Mouse (Mus musculus) liver, embryonic 13.5 days (tissue): ENCODE results near the gene Hspb1. TPM values are rescaled to one million over a fixed set of nuclear protein-coding genes. Genes with fewer than 3 reads are reported as not detected.

Experiments used
- ATAC-seq: fragments of 200-750 bp; cut with Nextera tagmentation; 2 replicates; pipeline ENCODE4 v1.8.0; 2017; ENCODE audit warnings: low read depth, mild to moderate bottlenecking, moderate number of reproducible peaks, moderate library complexity
- DNase-seq: peaks from one replicate; pipeline ENCODE4 v3.0.0; 2022
- H3K27ac ChIP-seq: fragments of 300-500 bp; sonication (generic); 2 replicates; pipeline ENCODE4 v1.5.1; 2015; ENCODE audit warnings: moderate library complexity, mild to moderate bottlenecking, inconsistent platforms
- H3K27me3 ChIP-seq: fragments of 300-500 bp; sonication (generic); 2 replicates; pipeline ENCODE4 v1.6.1; 2015; ENCODE audit warnings: mild to moderate bottlenecking, inconsistent platforms
- H3K36me3 ChIP-seq: fragments of 300-500 bp; sonication (generic); 2 replicates; pipeline ENCODE4 v1.6.1; 2015; ENCODE audit warnings: mild to moderate bottlenecking, inconsistent platforms
- H3K4me1 ChIP-seq: fragments of 300-500 bp; sonication (generic); replicated peaks from 2 replicates; pipeline ENCODE4 v1.6.1; 2015; ENCODE audit warnings: inconsistent platforms
- H3K4me2 ChIP-seq: fragments of 300-500 bp; sonication (generic); 2 replicates; pipeline ENCODE4 v1.6.1; 2015; ENCODE audit warnings: inconsistent platforms, mild to moderate bottlenecking, moderate library complexity
- H3K4me3 ChIP-seq: fragments of 300-500 bp; sonication (generic); replicated peaks from 2 replicates; pipeline ENCODE4 v1.5.1; 2015; ENCODE audit warnings: mild to moderate bottlenecking, inconsistent platforms
- H3K9ac ChIP-seq: fragments of 300-500 bp; sonication (generic); 2 replicates; pipeline ENCODE4 v1.6.1; 2015; ENCODE audit warnings: mild to moderate bottlenecking, inconsistent platforms
- H3K9me3 ChIP-seq: fragments of 300-500 bp; sonication (generic); replicated peaks from 2 replicates; pipeline ENCODE4 v1.6.1; 2016; ENCODE audit warnings: inconsistent platforms
- WGBS: fragments of 180-500 bp; shearing (Covaris S2); methylation state at CpG from one replicate; pipeline ENCODE4 v1.1.7; 2015; ENCODE audit not compliant: insufficient replicate concordance; 5-methylcytosine and 5-hydroxymethylcytosine counted together
- polyA plus RNA-seq: library from polyadenylated mRNA; unstranded; fragments of >200 nt; fragmentation: Nextera tagmentation; extraction: Ambion mirVana; gene quantifications from 2 replicates; pipeline ENCODE4 v1.2.1, GENCODE M21; 2015

The Hspb1 gene
- polyA plus RNA-seq, 1 experiment from 2014 or later, result 7.3 TPM

DNA sequence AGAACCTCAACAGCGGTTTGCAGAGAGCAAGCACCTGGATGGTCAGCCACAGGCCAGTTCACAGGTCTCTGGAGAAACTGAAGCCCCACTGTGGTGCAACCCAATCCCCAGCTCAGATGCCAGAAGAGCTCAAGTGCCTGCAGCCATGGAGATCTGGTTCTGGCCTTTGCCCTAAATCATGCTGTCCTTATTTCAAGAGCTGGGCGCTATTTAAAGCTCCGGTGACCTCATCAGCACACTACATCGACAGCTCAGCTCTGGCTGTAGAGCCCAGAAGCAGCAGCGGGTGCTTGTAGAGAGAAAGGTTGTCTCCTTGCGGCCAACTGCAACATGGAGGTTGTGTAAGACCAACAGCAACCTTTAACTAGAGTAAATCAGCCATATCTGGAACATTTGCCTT lies 26.4 kb downstream of the Hspb1 start:
- Histone ChIP-seq H3K4me1 (peaks cover 63% of the 10 kb centered on the region), H3K27me3 (no peaks in the 10 kb centered on the region), H3K4me3 (no peak overlapping the region), H3K9ac (peak overlapping the region; percentile 29; the same call in 1 of the 2 replicates), H3K9me3 (no peaks in the 10 kb centered on the region), H3K36me3 (peaks cover 84% of the 10 kb centered on the region), H3K4me2 (0 out of 2 replicates have a peak overlapping the region, but pooled peaks have one; percentile 1), H3K27ac (peak overlapping the region; percentile 56)
- DNase-seq, result no peak
- 60% methylated on average over 6 of the region's 6 CpGs for WGBS
- peak; percentile 35; the same call in 1 of the 2 replicates for ATAC-seq

DNA sequence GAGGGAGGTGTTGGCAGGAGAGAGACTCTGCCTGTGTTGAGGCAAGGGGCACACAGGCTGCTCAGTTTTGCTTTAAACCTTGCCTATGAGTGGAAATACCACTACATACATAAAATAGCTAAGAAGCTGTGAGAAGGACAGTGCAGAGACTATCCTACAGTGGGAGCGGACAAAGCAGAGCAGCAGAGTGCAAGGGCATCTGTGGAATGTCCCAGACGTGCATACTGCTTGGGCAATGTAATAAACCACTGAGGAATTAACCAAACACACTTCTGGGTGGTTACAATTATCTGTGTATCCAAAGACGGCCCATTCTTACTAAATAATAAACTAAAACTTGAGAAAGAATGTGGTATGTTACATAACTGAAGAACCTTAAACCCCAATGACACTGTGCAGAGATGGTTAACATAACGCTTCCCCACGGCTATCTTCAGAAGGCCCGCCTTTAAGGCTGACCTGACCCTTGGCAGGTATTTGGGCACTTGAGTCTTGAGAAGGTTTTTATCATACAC lies 28.4 kb downstream of the Hspb1 start:
- Histone ChIP-seq H3K27ac (no peak overlapping the region), H3K4me3 (no peak overlapping the region), H3K9me3 (no peaks in the 10 kb centered on the region), H3K4me2 (no peak overlapping the region), H3K27me3 (no peaks in the 10 kb centered on the region), H3K9ac (no peak overlapping the region), H3K4me1 (peaks cover 49% of the 10 kb centered on the region), H3K36me3 (peaks cover 83% of the 10 kb centered on the region)
- no peak for DNase-seq
- 80% methylated on average over 6 of the region's 6 CpGs for WGBS
- no peak for ATAC-seq

DNA sequence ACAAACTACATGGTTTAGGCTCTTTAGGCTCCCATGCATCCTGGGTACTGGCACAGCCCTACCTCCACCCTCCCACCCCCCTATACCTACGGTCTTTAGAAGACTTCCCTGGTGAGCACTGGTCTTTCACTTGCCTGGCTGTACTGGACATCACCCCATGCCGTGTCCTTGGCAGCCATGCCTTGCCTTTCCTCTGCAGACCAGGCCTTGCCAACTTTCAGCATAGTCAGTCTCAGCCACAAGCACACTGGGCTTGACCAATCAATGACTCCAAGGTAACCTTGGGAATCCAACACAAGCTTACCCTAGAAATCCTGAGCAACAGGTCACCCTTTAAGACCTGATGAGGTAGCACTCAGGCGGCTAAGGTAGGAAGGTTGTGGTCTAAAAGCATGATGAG lies 28.9 kb downstream of the Hspb1 start:
- no peak for DNase-seq
- no peaks in the 10 kb centered on the region for H3K27me3 ChIP-seq

DNA sequence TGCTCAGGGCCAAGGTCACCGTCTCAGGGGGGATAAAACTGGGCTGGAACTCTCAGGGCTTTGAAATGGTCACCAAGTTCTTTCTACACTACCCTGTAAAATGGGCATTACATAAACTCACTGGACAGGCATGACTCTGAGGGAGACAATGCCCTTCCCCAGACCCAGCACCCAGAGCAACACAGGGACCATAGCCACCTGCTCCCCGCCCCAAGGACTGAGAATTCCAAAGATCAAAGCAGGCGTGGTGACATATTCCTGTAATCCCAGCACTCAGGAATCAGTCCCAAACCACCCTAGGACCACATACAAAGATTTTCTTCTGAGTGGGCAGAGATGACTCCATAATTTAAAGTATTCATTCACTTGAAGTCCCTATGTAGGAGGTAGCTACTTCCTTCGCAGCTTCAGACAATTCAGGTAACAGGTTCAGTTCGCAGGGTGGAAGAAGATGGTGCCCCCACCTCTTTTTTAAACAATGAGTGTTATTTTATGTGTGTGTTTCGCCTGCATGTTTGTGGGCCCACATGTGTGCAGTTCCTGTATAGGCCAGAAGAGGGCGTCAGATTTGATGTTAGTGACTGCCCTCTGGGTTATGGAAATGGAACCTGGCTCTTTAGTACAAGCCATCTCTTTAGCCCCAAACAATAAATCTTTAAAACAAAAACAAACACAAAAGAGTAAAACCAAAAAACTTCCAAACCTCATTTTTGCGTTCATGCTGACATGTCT lies 29.8 kb downstream of the Hspb1 start:
- Histone ChIP-seq H3K27me3 (no peaks in the 10 kb centered on the region), H3K4me3 (no peak overlapping the region), H3K27ac (no peak overlapping the region), H3K4me1 (peaks cover 46% of the 10 kb centered on the region), H3K9ac (no peak overlapping the region), H3K9me3 (no peaks in the 10 kb centered on the region), H3K4me2 (no peak overlapping the region), H3K36me3 (peaks cover 83% of the 10 kb centered on the region)
- ATAC-seq, result no peak
- no peak for DNase-seq
- 78% methylated on average over 8 of the region's 8 CpGs for WGBS

More for the DNA sequence above, 28.9 kb downstream of the Hspb1 start:
- WGBS, result 78% methylated on average over 3 of the region's 3 CpGs
- no peak overlapping the region for H3K4me3 ChIP-seq
- no peak overlapping the region for H3K9ac ChIP-seq
- H3K9me3 ChIP-seq, result no peaks in the 10 kb centered on the region
- no peak overlapping the region for H3K4me2 ChIP-seq
- no peak overlapping the region for H3K27ac ChIP-seq
- no peak for ATAC-seq
- peaks cover 83% of the 10 kb centered on the region for H3K36me3 ChIP-seq
- H3K4me1 ChIP-seq, result peaks cover 49% of the 10 kb centered on the region

DNA sequence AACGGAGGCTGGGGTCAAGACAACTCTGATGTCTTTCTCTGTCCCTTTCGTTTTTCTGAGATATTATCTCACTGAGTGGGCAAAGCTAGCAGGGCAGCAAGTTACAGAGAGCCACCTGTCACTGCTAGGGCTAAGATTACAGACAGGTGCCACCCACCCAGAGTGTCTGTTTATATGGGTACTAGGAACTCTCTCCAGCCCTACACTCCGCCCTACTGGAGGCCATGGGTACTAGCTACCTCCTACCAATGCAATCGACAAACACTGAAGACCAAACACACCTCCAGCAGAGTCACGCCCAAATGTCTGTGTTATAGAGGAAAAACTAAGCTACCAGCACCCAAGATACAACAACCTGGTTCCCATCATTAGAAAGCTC lies 30.3 kb downstream of the Hspb1 start:
- Histone ChIP-seq H3K4me2 (no peak overlapping the region), H3K4me3 (no peak overlapping the region), H3K36me3 (peaks cover 85% of the 10 kb centered on the region), H3K9me3 (no peaks in the 10 kb centered on the region), H3K27me3 (no peaks in the 10 kb centered on the region), H3K27ac (no peak overlapping the region), H3K9ac (no peak overlapping the region), H3K4me1 (peaks cover 41% of the 10 kb centered on the region)
- DNase-seq (no peak), ATAC-seq (no peak)
- WGBS, result 79% methylated on average over 5 of the region's 5 CpGs

DNA sequence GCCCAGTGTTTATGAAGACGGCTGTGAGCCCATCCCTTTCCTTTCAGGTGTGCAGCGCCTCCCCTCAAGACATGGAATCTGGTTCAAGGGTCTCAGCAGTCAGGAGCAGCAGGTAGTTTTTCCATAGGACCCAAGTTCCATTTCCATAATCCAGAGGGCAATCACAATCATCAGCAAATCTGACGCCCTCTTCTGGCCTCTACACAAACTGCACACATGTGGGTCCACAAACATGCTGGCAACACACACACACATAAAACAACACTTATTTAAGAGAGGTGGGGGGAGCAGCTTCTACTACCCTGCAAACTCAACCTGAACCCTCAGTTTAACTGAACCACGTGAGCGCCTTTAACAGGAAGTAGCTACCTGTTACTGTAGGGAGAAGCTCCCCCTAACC lies 30.9 kb downstream of the Hspb1 start:
- Histone ChIP-seq H3K36me3 (peaks cover 88% of the 10 kb centered on the region), H3K4me3 (no peak overlapping the region), H3K9ac (no peak overlapping the region), H3K4me2 (no peak overlapping the region), H3K4me1 (peaks cover 35% of the 10 kb centered on the region), H3K9me3 (no peaks in the 10 kb centered on the region), H3K27me3 (no peaks in the 10 kb centered on the region), H3K27ac (no peak overlapping the region)
- DNase-seq, result no peak
- ATAC-seq, result no peak
- WGBS, result 86% methylated on average over 5 of the region's 5 CpGs

DNA sequence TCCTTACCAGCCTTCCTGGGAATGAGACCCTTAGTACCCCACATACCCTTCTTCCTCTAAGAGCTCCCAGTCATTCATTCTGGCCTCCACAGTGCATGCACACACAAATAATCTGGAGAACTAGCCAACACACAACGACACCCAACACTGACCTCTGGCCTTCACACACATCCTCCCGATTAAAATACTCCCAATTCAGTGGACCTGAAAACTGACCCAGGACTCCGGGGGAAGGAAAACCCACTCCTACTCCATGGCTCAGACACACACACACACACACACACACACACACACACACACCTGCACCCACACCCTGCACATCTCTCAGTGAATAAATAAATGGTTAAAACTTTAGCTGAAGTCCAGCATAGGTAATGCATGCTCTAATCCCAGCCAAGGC lies 32.2 kb downstream of the Hspb1 start:
- H3K4me3 ChIP-seq, result no peak overlapping the region
- WGBS, result 92% methylated on average over 3 of the region's 3 CpGs
- H3K27me3 ChIP-seq, result no peaks in the 10 kb centered on the region
- H3K27ac ChIP-seq, result no peak overlapping the region
- DNase-seq (no peak), ATAC-seq (no peak)
- no peaks in the 10 kb centered on the region for H3K9me3 ChIP-seq
- H3K9ac ChIP-seq, result no peak overlapping the region
- H3K36me3 ChIP-seq, result peaks cover 90% of the 10 kb centered on the region
- H3K4me1 ChIP-seq, result peaks cover 22% of the 10 kb centered on the region
- no peak overlapping the region for H3K4me2 ChIP-seq

DNA sequence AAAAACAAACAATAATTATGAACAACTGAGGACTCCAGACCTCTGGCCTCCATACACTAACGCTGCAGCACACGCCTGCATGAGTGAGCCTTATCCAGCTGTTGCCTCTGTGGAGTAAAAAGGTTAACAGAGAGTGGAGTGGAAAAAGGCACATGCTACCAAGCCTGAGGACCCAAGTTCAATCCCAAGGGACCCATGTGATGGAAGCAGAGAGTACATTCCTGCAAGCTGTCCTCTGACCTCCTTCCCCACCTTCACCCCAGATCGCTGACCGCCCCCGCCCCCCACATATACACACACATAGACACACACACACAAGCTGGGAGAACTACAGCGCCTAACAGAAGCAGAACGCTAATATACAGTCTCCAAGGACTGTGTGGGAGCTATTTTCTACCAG lies 36.2 kb downstream of the Hspb1 start:
- Histone ChIP-seq H3K9me3 (no peaks in the 10 kb centered on the region), H3K4me1 (0 out of 2 replicates have a peak, but pooled peaks cover 6% of the 10 kb centered on the region), H3K36me3 (peaks cover 96% of the 10 kb centered on the region), H3K27ac (no peak overlapping the region), H3K4me2 (no peak overlapping the region), H3K4me3 (no peak overlapping the region), H3K9ac (no peak overlapping the region), H3K27me3 (no peaks in the 10 kb centered on the region)
- DNase-seq, result no peak
- no peak for ATAC-seq
- 82% methylated on average over 7 of the region's 7 CpGs for WGBS

DNA sequence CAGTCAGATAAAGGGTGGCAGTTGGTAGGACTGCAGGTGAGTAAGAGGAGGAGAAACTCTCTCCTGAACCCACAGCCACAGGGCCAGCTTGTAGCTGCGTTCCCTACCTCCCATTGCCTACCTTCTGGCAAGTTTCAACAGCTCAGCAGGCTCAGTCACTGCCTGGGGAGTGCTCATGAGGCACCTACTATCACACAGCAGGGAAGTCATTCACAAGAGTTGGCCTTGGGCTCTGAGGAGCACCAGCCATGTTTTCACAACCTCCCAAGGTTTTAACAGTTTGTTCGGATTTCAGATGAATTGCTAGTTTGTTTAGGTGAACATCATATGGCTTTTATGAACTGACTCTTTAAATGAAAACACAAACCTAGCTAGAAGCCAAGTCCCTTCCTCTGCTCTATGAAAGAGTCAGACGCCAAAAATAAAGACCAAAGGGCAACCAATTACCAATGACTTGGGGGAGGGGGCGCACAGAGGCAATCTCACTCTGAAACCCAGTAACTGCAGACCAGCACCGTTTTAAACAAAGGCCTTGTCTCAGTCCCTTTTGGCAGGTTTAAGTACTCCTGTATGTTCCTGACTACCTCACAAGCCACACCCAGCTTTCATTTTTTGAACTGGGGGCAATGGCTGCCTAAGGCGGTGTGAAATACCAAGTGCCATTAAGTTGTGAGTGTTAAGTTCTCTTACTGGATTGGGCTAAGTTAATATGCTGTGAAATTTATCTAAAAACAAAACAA lies 42.1 kb downstream of the Hspb1 start:
- peaks cover 73% of the 10 kb centered on the region for H3K36me3 ChIP-seq
- WGBS, result 78% methylated on average over 6 of the region's 6 CpGs
- peaks cover 45% of the 10 kb centered on the region for H3K4me1 ChIP-seq
- H3K4me2 ChIP-seq, result no peak overlapping the region
- DNase-seq (no peak), ATAC-seq (no peak)
- H3K9me3 ChIP-seq, result no peaks in the 10 kb centered on the region
- no peak overlapping the region for H3K4me3 ChIP-seq
- H3K27me3 ChIP-seq, result no peaks in the 10 kb centered on the region
- no peak overlapping the region for H3K9ac ChIP-seq
- H3K27ac ChIP-seq, result no peak overlapping the region

DNA sequence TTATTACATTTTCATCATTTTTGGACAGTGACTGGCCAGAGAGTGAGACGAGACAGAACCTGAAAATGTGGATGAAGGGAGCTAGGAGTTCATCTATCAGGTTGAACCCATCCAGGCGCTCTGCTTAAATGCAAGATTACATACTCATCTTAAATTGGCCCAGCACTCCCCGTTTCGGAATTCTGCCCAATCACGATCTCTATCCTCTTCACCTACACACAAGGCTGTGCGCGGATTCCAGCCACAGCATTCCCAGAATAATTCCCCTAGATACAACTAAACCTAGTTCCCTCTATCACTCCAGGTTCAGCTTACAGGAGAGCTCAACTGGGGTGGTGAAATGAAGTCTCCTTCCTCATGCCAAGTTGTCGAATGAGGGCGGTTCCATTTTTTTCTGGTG lies 43.8 kb downstream of the Hspb1 start:
- H3K4me2 ChIP-seq, result no peak overlapping the region; the same call in 1 of the 2 replicates
- H3K27me3 ChIP-seq, result no peaks in the 10 kb centered on the region
- H3K4me3 ChIP-seq, result no peak overlapping the region
- no peak for ATAC-seq
- no peak for DNase-seq
- H3K9me3 ChIP-seq, result no peaks in the 10 kb centered on the region
- 0 out of 2 replicates have a peak overlapping the region, but pooled peaks have one; percentile 53 for H3K9ac ChIP-seq
- peaks cover 51% of the 10 kb centered on the region for H3K4me1 ChIP-seq
- WGBS, result 84% methylated on average over 9 of the region's 9 CpGs
- H3K36me3 ChIP-seq, result peaks cover 58% of the 10 kb centered on the region
- H3K27ac ChIP-seq, result no peak overlapping the region

DNA sequence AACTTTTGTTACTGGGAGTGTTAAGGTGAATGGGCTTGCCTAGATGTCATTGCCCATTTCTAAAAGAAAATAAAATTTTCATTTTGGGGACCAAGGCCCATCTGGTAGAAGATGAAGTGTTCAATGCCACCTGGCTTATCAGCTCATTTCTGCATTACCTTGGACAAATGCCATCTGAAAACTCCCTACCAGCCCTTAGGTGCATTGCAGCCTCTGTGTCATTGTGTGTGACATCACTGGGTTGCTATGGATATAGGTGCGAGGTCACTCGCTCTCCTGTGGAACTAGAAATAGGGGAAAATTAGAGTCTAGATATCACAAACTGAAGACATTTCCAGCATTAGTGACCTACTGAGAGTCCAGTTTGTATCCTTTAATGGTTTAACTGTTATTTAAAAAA lies 44.6 kb downstream of the Hspb1 start:
- ATAC-seq, result no peak
- Histone ChIP-seq H3K9me3 (no peaks in the 10 kb centered on the region), H3K4me3 (peak overlapping the region; percentile 16; the same call in 1 of the 2 replicates), H3K4me2 (no peak overlapping the region; the same call in none of the 2 replicates), H3K27ac (peak overlapping the region; percentile 5; the same call in 1 of the 2 replicates), H3K27me3 (no peaks in the 10 kb centered on the region), H3K4me1 (peaks cover 51% of the 10 kb centered on the region), H3K9ac (peak overlapping the region; percentile 53), H3K36me3 (peaks cover 49% of the 10 kb centered on the region)
- DNase-seq, result no peak
- WGBS, result 82% methylated on average over 2 of the region's 2 CpGs
